Mouse (Mus musculus): ENCODE data around the gene Mpst.

The Mpst gene

DNA sequence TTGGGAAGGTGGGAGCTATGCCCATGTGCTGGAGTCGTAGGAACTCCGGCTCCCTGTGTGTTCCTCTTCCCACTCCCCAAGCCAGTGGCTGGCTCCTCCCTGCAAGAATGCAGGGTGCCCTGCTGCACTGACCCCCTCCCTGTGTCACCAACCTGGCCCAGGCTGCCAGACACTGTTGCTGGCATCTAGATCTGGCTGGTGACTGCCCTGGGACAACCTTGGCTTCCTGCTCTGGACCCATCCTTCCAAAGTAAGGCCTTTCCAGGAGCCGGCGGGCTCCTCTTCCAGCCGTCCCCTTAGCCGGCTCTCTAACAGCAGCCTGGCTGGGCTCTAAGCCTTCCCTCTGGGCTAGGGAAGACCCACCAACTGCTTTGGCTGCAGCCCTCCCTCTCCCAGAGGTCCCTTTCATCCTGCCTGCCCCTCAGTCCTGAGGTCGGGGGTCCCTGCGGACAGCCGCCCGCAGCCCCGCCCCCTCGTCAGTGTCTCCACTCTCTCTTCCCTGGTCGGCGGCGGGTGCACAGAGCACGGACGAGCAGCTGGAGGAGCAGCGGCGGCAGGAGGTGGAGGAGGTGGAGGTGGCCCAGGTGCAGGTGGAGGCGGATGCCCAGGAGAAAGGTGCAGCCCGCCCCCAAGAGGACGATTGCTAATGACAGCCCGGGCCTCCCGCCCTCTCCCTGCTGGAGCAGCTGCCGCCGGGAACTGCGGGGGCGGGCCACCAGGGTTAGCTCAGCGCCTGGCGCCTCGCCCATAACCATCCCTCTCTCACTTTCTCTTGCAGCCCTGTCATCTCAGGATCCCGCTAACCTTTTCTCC lies 30.4 kb downstream of the Mpst start:
- in situ Hi-C loops (cut with MboI) = no loop called here

DNA sequence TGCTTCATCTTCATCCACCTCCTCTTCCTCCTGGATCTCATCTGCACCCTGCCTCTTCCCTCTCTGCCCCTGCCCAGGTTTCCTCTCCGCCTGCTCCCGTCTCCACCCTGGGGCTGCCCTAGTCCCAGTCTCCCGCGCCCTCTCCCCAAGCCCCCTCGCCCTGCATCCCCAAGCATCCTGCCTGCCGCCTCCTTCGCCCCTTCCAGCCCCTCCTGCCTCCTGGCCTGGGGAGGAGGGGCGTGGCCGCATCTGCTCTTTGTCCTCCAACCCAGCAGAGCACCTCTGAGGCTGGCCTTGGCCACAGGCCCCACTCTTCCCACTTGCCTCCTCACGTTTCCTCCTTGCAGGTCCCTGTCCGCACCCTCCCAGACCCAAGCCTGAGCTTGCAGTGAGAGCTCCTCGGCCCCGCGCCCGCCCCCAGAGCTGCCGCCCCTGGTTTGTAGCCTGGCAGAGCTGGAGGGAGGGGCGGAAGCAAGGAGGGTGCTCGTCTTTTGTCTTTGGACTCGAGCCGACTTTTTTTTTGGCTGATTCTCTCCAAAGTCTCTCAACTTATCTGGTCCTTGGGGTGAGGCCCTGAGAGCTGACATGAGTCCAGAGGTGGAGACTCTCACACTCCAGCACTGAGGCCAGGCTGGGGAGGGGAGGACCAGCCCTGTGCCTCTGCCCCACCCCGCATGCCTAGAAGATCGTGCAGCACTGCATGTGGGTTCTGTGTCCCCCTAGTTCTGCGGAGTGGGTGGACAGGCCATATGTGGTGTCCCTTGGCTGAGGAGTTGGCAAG lies 31.2 kb downstream of the Mpst start:
- in situ Hi-C loops (cut with MboI) = no loop called here

DNA sequence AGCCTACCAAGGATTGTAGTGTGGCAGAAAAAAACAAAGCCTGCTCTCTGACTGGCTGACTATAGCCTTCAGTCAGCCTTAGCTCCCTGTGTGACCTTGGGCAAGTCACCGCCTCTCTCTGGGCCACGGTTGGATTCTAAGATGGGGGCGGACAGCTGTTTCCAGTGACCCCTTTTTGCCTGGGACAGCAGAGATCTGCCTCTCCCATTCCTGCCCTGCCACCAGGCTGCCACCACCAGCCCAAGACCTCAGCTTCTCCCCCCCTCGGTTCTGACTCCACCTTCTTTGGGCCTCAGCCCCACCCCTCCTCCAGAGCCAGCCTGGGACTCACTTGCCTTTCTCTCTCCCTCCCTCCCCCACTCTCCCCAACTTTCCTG lies 31.8 kb downstream of the Mpst start:
- in situ Hi-C loops (cut with MboI) = no loop called here

DNA sequence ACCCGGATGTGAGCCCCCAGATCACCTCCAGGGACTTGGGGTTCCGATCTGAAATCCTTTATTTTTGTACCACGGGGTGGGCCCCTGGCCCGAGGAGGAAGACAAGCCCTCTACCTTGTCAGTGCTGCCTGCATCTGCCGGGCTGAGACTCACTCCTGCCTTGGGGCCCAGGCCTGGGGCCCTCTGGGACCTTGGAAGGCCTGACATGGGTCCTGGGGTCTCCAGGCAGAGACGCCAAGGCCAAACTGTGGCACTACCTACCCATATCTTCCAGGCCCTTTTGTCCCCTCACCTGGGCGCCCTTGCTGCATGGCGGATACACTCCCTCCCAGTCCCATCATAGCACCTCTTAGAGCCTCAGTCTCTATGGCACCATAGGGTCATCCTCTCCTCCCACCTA lies 32.3 kb downstream of the Mpst start:
- in situ Hi-C loops (cut with MboI) = no loop called here

DNA sequence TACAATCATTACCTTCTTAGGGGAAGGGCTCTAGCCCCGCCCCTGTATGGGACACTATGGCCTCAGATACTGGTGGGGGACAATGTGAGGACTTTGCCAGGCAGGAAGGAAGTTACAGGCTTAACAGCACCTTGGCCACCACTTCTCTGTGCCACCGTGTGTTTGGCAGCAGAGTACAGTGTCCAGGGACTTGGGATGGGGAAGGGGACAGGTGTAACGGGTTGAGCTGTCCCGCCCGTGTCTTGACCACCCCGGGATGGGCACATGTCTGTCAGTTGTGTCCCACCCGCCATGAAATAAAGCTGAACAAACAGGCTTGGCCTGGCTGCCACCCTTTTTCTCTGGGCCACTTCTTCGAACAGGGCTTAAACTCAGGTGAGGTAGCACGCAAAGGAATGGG lies 32.8 kb downstream of the Mpst start:
- in situ Hi-C loops (cut with MboI) = no loop called here

DNA sequence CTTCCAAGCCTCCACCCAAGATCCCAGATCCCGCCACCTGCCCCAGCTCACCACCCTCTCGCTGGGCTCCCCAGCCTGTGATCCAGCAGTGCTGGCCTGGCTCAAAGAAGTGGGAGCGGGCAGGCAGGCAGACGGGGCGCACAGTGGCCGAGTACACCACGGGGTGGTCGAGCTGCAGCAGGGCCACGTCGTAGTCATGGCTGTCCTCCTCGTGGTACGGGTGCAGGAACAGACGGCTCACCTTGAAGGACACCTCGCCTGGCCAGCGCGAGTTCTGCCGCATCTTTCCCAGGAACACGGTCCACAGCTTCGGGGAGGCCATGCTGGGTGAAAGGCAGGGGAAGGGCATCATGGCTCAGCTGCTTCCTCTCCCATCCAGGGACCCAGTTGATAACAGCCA lies 36.0 kb downstream of the Mpst start:
- in situ Hi-C loops (cut with MboI) = loop anchor here (10.0 kb wide), 1 partner anchor 93 kb away; the partner anchor contains the start of gene C1qtnf6

DNA sequence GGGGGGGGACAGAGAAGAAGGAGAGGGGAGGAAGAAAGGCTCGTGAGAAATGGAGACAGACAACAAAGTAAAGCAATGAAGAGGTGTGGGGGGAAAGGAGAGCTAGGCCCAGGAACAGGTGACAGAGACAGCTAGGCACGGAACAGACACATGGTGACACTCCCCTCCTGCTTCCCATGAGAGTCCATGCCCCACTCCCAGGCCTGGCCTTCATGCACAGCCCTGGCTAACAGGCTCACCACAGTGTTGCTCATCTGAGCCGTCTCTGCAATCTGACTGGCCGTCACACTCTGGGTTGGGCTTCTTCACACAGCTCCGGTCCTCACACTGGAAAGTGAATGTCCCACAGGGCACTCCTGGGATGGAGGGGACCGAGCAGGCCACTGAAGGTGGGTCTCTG lies 37.6 kb downstream of the Mpst start:
- in situ Hi-C loops (cut with MboI) = loop anchor here (10.0 kb wide), 1 partner anchor 91 kb away; the partner anchor contains the start of gene C1qtnf6

DNA sequence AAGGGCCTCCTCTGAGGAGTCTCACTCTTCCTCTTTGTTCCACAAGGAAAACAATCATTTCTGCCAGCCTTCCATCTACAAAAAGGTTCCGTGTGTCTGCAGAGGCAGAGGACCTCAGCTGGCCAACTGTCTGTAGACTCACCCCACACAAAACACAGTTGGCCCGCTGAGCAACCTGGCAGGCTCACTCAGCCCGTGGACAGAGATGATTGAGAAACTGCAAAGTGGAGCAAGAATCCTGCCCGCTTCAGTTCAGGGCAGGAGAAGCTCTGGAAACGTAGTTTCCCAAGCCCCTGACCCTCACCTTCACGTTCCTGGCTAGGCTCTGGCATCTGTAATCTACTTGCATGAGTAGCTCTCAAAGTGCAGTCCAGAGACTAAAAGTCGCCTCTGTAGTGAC lies 40.9 kb downstream of the Mpst start:
- in situ Hi-C loops (cut with MboI) = loop anchor here (10.0 kb wide), 1 partner anchor 88 kb away; the partner anchor contains the start of gene C1qtnf6

DNA sequence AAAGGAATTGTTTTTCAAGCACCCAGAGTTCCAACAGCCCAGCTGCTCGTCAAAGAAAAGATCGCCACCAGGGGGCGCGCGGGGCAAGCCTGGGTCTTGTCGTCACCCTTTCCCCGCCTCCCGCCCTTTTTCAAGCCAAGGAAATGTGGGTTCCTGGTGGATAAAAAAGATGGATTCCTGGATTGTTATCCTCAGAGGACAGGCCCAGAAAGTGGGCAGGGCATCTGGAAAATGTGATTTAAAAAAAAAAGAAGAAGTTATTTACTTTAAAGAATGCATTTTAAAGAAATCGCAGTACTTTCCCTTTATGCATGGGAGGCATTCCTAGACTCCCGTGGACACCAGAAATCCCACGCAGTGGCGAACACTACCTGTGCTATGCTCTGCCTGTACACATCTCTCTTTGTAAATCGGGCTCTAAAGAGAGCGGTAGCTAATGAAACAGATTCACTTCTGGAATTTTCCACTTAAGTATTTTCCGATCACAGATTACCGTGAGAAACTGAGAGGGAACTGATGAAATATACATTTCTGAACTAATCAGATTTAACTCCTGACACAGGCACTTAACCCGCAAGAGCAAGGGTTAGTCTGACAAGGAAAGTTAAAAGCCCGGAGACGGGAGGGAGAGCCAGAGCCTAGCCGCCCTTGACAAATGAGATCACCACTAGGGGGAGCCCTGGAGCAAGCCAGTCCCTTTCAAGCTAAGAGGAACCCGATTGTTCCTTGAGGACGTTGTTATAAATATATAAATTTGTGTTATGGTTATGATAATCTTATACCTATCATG lies 41.7 kb downstream of the Mpst start:
- in situ Hi-C loops (cut with MboI) = loop anchor here (10.0 kb wide), 1 partner anchor 87 kb away; the partner anchor contains the start of gene C1qtnf6

DNA sequence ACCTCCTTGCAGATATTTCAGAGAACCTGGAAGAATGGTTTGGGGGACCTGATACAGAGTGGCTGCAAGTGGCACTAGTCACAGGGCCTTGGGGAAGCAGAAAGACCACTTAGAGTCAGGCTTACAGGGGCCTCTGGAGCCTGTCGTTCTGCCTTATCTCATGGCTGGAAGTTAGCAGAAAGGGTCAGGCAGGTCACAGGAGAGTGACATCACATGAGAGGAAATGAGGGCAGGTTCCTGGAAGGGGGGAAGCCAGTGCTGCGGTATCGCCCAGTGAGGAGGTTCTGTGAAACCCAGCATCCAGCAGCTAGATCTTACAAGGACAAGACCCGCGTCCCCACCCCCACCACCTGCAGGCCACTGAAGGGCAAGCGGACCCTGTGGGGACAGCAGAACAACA lies 42.9 kb downstream of the Mpst start:
- in situ Hi-C loops (cut with MboI) = loop anchor here (10.0 kb wide), 1 partner anchor 86 kb away; the partner anchor contains the start of gene C1qtnf6

DNA sequence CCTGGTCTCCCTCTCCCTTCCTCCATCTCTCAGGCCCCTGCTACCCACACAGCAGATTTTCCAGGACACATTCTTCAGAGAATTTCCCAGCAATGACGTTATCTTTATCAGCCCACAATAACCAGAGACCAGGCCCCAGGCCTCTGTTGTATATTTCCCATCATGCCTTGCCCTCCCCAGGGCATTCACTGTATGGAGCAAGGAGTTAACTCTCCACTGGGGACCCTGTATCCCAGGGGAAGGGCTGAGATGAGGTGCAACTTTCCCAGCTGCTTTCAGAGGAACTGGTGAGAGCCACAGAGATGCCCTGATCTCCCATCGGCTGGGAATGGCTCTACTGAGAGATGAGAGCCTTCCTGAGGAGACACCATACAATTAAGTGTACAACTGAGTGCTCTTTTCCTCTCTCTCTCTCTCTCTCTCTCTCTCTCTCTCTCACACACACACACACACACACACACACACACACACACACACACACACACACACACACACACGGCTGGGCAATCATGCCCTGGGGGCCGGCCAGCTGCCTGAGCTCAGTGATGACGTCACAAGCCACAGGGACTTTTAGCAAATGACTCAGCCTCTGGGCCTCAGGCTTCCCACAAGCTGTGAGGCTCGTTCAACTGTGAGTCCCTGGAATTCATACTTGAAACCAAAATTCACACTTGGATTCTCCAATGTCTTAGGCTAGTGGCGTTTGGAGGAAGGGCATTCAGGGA lies 43.6 kb downstream of the Mpst start:
- in situ Hi-C loops (cut with MboI) = loop anchor here (10.0 kb wide), 1 partner anchor 85 kb away; the partner anchor contains the start of gene C1qtnf6

DNA sequence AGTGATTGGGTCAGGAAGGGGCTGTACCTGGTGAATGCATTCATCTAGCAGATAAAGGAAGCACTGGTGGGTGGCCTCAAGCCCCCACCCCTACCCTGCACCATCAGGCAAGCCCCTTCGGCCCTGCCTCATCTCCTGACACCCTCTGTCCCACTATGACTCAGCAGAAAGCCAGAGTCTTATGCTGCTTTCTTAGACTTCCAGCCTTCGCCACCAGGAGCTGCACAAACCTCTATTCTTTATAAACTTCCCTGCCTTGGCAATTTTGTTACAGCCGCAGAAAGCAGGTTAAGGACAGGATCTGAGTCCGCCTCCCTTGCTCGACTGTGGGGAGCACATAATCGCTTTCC lies 44.2 kb downstream of the Mpst start:
- in situ Hi-C loops (cut with MboI) = no loop called here

DNA sequence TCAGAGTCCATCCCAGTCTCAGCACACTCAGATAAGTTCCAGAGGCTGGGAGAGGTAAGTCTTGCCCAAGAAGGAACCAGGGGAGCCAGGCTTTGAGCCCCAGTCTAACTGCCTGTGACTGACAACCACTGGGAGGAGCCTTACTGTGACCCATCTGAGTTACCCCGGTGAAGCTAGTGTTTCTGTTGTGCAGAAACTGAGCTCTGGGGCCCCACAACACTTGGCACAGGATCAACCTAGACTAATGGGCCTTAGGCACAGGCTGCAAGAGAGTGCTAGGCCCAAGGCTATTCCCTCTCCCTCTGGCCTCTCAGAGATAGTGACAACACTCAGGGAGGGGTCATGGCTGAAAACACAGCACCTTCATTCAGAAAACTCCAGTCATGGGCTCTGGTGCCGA lies 45.0 kb downstream of the Mpst start:
- in situ Hi-C loops (cut with MboI) = no loop called here

DNA sequence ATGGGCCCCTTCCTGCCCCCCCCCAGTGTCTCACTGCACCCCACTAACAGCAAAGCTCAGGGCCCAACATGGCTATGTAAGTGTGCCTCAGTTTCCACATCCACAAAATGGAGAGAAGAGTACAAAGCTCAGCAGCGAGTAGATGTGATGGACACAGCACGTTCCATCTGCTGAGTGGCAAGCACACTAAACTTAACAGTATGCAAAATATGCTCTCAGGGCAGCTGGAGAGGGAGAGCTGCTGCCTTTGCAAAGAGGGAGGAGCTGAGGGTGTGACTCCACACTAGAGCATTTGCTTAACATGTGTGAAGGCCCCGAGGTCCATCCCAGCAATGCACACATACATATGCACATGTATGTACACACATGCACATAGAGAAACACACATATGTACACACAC lies 46.7 kb downstream of the Mpst start:
- in situ Hi-C loops (cut with MboI) = no loop called here

DNA sequence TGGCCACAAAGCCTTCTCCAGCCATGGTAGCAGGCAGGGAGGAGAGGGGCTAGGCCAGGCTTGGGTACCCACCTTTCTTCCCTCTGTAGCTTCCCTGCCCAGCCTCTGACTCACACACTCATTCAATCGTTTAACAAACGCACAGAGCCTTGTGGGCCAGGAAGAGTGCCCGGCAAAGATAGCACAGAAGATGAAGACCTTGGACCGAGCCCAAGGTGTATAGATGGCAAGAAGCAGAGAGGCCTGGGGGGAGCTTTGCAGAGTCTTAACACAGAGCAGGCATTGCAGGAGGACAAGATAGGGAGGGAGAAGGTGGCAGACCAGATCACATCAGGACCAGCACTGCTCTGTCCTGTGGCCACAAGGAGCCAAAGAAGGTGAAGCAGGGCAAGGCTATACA lies 49.0 kb downstream of the Mpst start:
- in situ Hi-C loops (cut with MboI) = no loop called here

DNA sequence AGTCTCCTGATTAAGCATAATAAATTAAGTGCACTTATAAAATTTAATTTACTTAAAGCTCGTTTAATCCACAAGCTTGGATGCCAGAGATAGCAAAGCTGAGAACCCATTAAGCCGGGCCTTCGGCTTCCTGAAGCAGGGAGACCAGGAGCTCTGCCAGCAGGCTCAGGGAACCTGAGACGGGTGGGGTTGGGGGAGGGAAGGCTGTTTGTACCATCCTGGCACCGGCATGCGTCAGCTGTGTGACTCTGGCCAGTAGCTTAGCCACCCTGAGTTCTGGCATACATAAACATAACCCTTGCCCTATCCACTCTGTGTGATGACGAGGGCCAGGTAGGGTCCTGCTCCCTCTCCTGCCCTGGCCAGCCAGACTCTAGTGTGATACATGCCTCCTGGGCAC lies 49.8 kb downstream of the Mpst start:
- in situ Hi-C loops (cut with MboI) = no loop called here

DNA sequence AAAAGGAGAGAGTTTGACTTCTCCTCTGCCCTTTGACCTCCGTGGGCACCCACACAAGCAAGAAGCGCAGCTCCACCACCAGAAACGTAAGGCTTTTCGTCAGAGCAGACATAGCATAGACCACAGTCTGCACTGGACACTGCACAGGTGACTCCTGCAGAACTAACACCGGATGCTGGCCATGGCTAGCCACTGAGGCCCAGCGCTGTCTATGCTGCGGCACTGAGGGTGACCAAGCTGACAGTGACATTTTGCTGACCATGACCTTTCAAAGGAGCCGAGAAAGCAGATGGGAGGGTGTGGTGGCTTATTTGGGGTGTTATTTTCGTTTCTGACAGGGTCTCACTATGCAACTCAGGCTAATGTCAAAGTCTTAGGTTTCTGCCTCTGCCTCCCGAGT lies 51.0 kb downstream of the Mpst start:
- in situ Hi-C loops (cut with MboI) = no loop called here

DNA sequence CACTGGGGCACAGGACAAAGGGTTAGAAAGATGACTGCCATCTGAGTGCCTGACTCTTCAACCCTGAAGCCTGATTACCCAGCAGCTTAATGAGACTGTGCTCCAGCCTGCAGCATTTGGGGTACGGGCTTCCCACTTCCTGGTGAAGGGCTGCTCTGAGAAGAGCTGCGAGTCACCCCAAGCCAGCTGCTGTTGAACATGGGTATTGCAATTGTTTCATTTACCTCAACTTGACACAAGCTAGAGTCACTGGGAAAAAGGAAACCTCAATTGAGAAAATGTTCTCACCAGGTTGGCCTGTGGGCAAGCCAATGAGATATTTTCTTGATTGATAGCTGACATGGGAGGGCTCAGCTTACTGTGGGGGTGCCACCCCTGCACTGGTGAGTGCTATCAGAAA lies 56.8 kb downstream of the Mpst start:
- in situ Hi-C loops (cut with MboI) = no loop called here

All from mature B cell (primary cell).